Mouse (Mus musculus): ENCODE measurements around the gene Tcf25. TPM values are rescaled to one million over a fixed set of nuclear protein-coding genes. Genes with fewer than 3 reads are reported as not detected.
A peak's percentile ranks its signal among the peaks of the same experiment; 100 is the strongest.

Gene Tcf25
- polyA plus RNA-seq, 1 experiment from 2014 or later = 155 TPM

DNA sequence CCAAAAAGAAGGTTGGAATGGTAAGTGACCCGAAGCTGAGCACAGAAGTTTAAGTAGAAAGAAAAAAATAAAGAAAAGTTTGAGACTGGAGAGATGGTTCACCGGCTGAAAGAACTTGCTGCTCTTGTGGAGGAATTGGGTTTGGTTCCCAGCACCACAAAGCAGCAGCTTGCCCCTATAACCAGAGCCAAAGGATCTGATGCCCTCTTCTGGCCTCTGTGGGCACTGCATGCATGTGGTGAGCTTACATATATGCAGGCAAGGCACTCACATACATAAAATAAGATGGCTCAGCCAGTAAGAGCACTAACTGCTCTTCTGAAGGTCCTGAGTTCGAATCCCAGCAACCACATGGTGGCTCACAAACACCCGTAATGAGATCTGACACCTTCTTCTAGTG is 33.5 kb upstream of the Tcf25 start:
- H3K4me2 ChIP-seq (replicated peaks) = no peak overlapping the region
- no peaks in the 10 kb centered on the region for H3K4me1 ChIP-seq
- no peak for ATAC-seq (ENCODE audit: low FRiP score, low read depth)
- no peak overlapping the region for H3K4me3 ChIP-seq
- peaks cover 7% of the 10 kb centered on the region; the same call in 1 of the 2 replicates for H3K27me3 ChIP-seq
- 95% methylated on average over 4 of the region's 4 CpGs for WGBS
- no peaks in the 10 kb centered on the region for H3K9me3 ChIP-seq
- no peak overlapping the region for H3K9ac ChIP-seq
- no peak overlapping the region for H3K27ac ChIP-seq
- H3K36me3 ChIP-seq = no peaks in the 10 kb centered on the region

DNA sequence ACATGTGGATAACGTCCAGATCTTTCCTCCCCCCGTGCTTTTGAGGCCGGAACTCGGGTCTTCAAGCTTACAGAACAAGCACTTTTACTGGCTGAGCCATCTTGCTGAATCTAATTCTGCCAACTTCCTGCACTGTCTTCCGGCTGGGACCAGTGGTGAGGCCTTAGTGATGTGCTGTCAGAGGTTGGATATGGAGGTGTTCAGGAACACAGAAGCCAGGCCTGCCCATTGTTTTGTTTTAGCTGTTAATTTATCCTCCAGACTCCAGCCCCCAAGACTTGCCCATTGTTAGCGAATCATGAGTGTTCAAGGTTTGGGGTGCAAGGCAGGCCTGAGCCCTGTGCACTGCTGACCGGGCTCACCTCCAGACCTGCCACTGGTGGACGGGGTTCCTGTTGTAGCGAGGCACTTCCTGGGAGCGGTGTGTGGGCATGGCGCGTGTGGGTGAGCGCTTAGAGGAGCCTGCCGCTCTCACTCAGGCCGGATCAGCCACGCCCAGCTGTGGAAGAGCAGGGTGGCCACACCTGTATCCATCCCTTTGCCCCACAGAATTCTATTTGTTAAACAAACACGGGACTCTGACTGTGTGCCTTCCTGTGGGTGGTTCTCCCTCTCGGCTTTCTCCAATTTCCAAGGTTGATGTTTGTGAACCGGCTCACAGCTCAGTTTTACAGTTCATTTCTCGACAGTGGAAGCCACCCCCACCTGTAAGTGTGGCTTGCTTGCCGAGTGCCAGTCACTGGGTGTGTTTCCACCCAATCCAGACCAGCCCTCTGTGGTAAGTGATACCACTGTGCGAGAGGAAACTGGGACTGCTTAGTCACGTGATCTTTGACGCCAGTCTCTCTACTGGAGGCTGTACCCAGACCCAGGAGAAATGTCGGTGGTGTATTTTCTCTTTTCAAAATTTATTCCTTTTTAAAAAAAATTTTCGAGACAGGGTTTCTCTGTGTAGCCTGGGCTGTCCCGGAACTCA is 32.2 kb upstream of the Tcf25 start:
- Histone ChIP-seq H3K9ac (no peak overlapping the region), H3K27me3 (no peaks in the 10 kb centered on the region), H3K36me3 (no peaks in the 10 kb centered on the region), H3K4me3 (no peak overlapping the region), H3K9me3 (no peaks in the 10 kb centered on the region), H3K4me2 (replicated peaks) (no peak overlapping the region), H3K4me1 (no peaks in the 10 kb centered on the region), H3K27ac (no peak overlapping the region)
- ATAC-seq (ENCODE audit: low FRiP score, low read depth) = no peak
- 84% methylated on average over 27 of the region's 27 CpGs for WGBS

DNA sequence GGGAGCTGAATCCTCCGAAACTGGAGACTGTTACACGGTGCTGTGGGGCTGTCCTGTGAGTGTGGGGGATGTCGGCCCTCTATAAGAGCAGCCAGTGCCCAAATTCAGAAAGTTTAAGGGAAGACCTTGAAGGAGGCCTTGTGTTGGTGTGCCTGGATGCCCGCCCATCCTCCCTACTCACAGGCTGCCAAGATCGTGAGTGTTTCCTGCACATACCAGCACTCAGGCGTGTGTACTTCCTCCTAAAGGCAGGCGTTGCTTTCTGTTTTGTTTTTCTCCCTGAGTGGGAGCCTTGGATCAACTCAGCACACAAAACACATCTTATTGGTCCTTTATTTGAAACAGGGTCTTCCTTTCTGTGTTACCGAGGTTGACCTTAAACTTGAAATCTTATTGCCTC is 31.3 kb upstream of the Tcf25 start:
- Histone ChIP-seq H3K4me2 (replicated peaks) (no peak overlapping the region), H3K27ac (no peak overlapping the region), H3K4me1 (no peaks in the 10 kb centered on the region), H3K36me3 (no peaks in the 10 kb centered on the region), H3K9ac (no peak overlapping the region), H3K4me3 (no peak overlapping the region), H3K9me3 (no peaks in the 10 kb centered on the region), H3K27me3 (no peaks in the 10 kb centered on the region)
- no peak for ATAC-seq (ENCODE audit: low FRiP score, low read depth)
- WGBS = 82% methylated on average over 8 of the region's 8 CpGs

DNA sequence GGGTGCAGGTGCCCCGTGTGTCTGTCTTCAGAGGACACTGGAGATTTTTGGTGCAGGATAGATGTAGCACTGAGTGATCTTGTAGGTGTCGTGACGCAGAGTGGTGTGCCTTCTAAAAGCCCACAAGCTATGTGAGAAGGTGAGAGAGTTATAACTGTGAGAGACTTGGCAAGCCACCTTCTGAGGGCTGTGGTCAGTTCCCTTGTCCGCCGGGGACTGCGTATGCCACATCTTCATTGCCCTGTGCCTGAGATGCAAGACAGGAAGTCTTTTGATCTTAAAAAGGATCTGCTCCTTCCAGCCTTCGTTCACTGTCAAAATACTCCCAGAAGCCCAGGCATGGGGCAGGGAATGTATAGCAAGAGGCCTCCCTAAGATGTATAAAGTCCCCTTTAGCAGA is 30.6 kb upstream of the Tcf25 start:
- H3K4me1 ChIP-seq = peaks cover 4% of the 10 kb centered on the region; the same call in 1 of the 2 replicates
- no peak overlapping the region for H3K9ac ChIP-seq
- no peak overlapping the region for H3K27ac ChIP-seq
- no peak for ATAC-seq (ENCODE audit: low FRiP score, low read depth)
- no peaks in the 10 kb centered on the region for H3K36me3 ChIP-seq
- H3K4me2 ChIP-seq (replicated peaks) = no peak overlapping the region
- H3K27me3 ChIP-seq = no peaks in the 10 kb centered on the region
- no peaks in the 10 kb centered on the region for H3K9me3 ChIP-seq
- WGBS = 72% methylated on average over 7 of the region's 7 CpGs
- H3K4me3 ChIP-seq = no peak overlapping the region

DNA sequence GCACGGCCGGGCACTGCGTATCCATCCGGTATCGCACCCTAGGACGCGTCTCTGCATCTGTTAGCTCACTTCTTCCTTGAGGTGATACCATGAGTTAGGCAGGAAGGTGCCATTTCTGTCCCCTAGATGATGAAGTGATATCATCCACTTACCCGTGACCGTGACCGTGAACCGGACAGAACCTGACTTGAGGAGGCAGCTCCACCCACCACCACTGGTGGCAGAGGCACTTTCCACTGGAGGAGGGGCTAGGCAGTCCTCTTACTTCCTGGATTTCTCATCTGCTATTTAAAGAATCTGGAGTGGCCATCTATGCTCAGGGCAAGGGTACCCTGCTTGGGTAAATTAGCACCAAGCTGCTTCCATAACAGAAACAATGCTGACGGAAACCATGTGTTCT is 30.1 kb upstream of the Tcf25 start:
- Histone ChIP-seq H3K4me2 (replicated peaks) (no peak overlapping the region), H3K27me3 (no peaks in the 10 kb centered on the region), H3K9ac (no peak overlapping the region), H3K27ac (no peak overlapping the region), H3K9me3 (no peaks in the 10 kb centered on the region), H3K4me3 (no peak overlapping the region), H3K4me1 (peaks cover 9% of the 10 kb centered on the region), H3K36me3 (no peaks in the 10 kb centered on the region)
- no peak for ATAC-seq (ENCODE audit: low FRiP score, low read depth)
- WGBS = 81% methylated on average over 12 of the region's 12 CpGs

DNA sequence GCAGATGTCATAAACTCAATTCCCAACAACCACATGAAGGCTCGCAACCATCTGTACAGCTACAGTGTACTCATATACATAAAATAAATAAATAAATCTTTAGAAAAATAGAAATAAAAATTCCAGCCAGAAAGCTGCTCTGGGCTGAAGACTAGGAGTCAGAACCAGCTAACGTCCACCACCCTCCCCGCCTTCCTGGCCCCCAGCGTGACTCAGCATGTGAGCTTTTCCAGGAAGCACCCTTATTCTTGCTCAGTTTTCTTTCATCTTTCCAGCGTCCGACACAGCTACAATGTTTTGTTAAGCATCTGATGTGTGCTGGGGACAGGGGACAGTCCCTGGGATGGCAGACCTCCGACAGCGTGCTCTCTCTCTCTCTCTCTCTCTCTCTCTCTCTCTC is 28.4 kb upstream of the Tcf25 start:
- no peak for ATAC-seq (ENCODE audit: low FRiP score, low read depth)
- no peaks in the 10 kb centered on the region for H3K27me3 ChIP-seq
- H3K27ac ChIP-seq = no peak overlapping the region
- H3K4me1 ChIP-seq = peaks cover 16% of the 10 kb centered on the region
- no peaks in the 10 kb centered on the region for H3K9me3 ChIP-seq
- H3K36me3 ChIP-seq = no peaks in the 10 kb centered on the region
- no peak overlapping the region for H3K9ac ChIP-seq
- no peak overlapping the region for H3K4me2 ChIP-seq (replicated peaks)
- H3K4me3 ChIP-seq = no peak overlapping the region
- WGBS = 79% methylated on average over 8 of the region's 8 CpGs

DNA sequence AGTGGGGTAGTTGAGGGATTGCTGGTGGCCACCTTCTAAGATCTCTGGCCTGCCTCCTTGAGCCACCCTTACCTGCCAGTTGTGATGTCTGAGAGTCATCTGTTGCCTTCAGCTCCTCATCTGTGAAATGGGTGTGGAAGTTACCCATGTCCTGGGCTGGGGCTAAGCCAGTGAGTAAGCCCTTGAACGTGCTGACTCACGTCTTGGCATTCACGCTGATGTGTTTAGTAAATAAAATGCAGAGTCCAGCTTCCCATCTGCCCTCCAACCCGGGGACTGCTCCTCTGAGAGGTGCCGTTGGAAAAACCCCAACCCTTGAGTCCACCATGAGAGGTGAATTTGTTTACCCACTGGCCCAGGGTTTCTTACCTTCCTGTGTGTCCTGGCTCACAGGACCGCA is 27.7 kb upstream of the Tcf25 start:
- no peak overlapping the region for H3K9ac ChIP-seq
- ATAC-seq (ENCODE audit: low FRiP score, low read depth) = no peak
- no peak overlapping the region for H3K27ac ChIP-seq
- H3K36me3 ChIP-seq = no peaks in the 10 kb centered on the region
- WGBS = 84% methylated on average over 6 of the region's 6 CpGs
- H3K4me1 ChIP-seq = peaks cover 16% of the 10 kb centered on the region
- no peak overlapping the region for H3K4me2 ChIP-seq (replicated peaks)
- no peak overlapping the region for H3K4me3 ChIP-seq
- no peaks in the 10 kb centered on the region for H3K27me3 ChIP-seq
- H3K9me3 ChIP-seq = no peaks in the 10 kb centered on the region

DNA sequence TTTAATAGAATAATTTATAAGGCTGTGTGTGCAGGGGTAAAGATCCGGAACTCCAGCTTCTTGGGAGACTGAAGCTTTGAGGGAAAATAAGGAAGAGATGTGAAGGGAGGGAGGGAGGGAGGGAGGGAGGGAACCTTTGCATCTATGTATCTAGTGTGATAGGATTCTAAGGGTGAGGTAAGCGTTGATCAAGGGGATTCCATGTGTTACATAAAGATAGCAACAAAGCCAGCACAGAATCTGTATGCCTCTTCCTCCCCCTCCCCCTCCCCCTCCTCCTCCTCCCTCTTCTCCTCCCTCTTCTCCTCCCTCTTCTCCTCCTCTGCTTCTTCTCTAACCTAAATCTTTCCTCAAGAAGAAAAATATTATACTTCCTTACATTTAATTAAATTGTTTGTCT is 26.3 kb upstream of the Tcf25 start:
- H3K27ac ChIP-seq = no peak overlapping the region
- ATAC-seq (ENCODE audit: low FRiP score, low read depth) = no peak
- H3K36me3 ChIP-seq = no peaks in the 10 kb centered on the region
- no peaks in the 10 kb centered on the region for H3K27me3 ChIP-seq
- no peak overlapping the region for H3K4me2 ChIP-seq (replicated peaks)
- H3K9ac ChIP-seq = no peak overlapping the region
- WGBS = 72% methylated on average over 2 of the region's 2 CpGs
- peaks cover 16% of the 10 kb centered on the region for H3K4me1 ChIP-seq
- no peak overlapping the region for H3K4me3 ChIP-seq
- no peaks in the 10 kb centered on the region for H3K9me3 ChIP-seq

DNA sequence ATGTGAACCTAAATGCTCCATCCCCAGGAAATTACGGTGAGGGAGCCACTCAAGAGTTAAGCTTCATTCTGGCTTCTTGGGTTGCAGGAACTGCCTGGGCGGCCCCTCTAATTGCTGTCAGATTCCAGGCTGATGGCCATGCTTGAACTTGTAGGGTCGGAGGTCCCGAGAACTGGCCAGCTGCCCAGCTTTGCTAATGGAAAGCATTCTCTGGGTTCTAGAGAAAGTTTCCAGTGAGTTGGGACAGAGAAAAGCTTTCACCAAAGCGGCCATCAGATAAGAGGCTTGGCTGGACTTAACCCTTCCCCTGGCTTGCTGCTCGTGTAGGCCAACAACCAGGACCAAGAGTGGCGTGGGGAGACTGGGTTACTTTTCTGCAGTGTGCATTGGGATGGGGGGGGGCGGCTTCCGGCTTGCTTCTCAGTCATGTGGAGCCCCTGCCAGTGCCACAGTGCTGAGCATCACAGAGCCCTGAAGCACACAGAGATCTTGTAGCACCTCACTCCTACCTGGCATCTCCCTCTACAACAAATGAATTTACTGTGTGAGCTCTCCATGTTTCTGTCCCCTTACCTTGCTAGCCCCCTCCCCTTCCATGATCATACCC is 25.2 kb upstream of the Tcf25 start:
- no peak overlapping the region for H3K4me3 ChIP-seq
- H3K4me2 ChIP-seq (replicated peaks) = 0 out of 2 replicates have a peak overlapping the region, but pooled peaks have one; percentile 7
- H3K36me3 ChIP-seq = no peaks in the 10 kb centered on the region
- no peaks in the 10 kb centered on the region for H3K9me3 ChIP-seq
- peaks cover 16% of the 10 kb centered on the region for H3K4me1 ChIP-seq
- no peak overlapping the region for H3K9ac ChIP-seq
- peaks cover 7% of the 10 kb centered on the region; the same call in 1 of the 2 replicates for H3K27me3 ChIP-seq
- 30% methylated on average over 9 of the region's 9 CpGs for WGBS
- H3K27ac ChIP-seq = no peak overlapping the region
- no peak for ATAC-seq (ENCODE audit: low FRiP score, low read depth)

DNA sequence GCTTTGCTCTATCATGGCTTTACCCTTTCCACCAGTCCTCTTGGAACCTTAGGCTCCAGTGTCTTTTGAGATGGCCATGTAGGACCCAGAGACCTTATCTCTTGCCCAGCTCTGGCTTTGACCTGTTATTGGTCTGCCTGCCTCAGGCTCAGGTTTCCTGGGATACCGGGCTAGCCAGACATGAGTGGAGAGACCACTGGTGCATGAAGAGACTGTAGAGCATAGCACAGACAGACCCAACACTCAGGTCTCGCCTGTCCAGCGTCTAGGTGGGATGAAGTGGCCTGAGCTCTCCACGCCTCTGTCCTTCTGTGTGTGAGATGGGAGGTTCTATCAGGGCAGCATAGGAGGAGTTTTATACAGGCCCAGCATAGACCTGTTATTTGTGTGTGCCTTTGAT is 24.5 kb upstream of the Tcf25 start:
- H3K27me3 ChIP-seq = peaks cover 14% of the 10 kb centered on the region
- H3K9ac ChIP-seq = no peak overlapping the region
- H3K36me3 ChIP-seq = no peaks in the 10 kb centered on the region
- no peak overlapping the region for H3K27ac ChIP-seq
- no peak for ATAC-seq (ENCODE audit: low FRiP score, low read depth)
- peaks cover 16% of the 10 kb centered on the region for H3K4me1 ChIP-seq
- H3K9me3 ChIP-seq = no peaks in the 10 kb centered on the region
- WGBS = 82% methylated on average over 4 of the region's 4 CpGs
- H3K4me3 ChIP-seq = no peak overlapping the region
- H3K4me2 ChIP-seq (replicated peaks) = no peak overlapping the region

DNA sequence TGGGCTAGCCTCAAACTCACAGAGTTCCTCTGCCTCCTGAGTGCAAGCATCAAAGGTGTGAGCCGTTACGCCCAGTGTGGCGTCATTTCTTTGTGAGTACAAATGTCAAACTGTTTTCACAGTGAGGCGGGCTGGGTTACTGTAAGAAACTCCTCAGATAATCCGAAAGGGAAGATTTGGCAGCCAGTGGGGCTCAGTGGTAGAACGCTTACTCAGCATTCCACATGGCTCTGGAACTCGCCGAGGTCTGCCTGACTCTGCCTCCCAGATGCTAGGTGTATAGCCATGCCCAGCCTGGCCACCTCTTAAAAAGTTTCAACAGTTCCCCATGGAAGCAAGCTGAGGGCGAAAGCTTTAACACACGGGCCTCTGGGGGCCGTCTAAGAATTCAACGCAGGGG is 21.4 kb upstream of the Tcf25 start:
- 80% methylated on average over 12 of the region's 12 CpGs for WGBS
- no peaks in the 10 kb centered on the region for H3K36me3 ChIP-seq
- no peak for ATAC-seq (ENCODE audit: low FRiP score, low read depth)
- no peak overlapping the region for H3K4me2 ChIP-seq (replicated peaks)
- no peak overlapping the region for H3K4me3 ChIP-seq
- no peak overlapping the region for H3K9ac ChIP-seq
- H3K4me1 ChIP-seq = peaks cover 16% of the 10 kb centered on the region
- no peaks in the 10 kb centered on the region for H3K9me3 ChIP-seq
- H3K27me3 ChIP-seq = peaks cover 16% of the 10 kb centered on the region
- H3K27ac ChIP-seq = no peak overlapping the region

DNA sequence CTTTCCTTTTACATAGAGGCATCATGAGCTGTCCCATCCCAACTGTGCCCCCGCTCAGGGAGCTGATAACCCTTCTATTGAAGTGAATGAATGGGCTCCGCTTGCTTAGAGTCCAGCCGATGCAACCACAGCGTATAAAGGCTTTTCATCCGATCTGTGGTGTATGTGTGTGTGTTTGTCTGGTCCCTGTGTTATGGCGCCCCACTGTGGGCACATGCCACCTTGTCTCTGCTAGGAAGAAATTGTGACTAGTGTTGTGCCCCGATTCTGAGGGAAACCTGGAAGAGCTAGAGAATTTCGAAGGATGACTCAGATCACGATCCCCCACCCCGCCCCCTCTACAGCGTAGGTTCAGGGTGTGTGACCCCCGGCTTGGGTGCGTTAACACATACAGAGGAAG is 20.8 kb upstream of the Tcf25 start:
- Histone ChIP-seq H3K36me3 (no peaks in the 10 kb centered on the region), H3K27ac (no peak overlapping the region), H3K4me3 (no peak overlapping the region), H3K4me2 (replicated peaks) (no peak overlapping the region), H3K4me1 (peaks cover 14% of the 10 kb centered on the region), H3K27me3 (peaks cover 16% of the 10 kb centered on the region), H3K9me3 (no peaks in the 10 kb centered on the region), H3K9ac (no peak overlapping the region)
- no peak for ATAC-seq (ENCODE audit: low FRiP score, low read depth)
- WGBS = 70% methylated on average over 13 of the region's 13 CpGs

Measured in limb, embryonic 13.5 days (tissue).